Mouse (Mus musculus): ENCODE measurements around the gene Scube1. TPM values are rescaled to one million over a fixed set of nuclear protein-coding genes. Genes with fewer than 3 reads are reported as not detected.
A peak's percentile ranks its signal among the peaks of the same experiment; 100 is the strongest.

Scube1 gene
- polyA plus RNA-seq, 1 experiment from 2014 or later: 14.5 TPM

GRCm38 (mm10) chr15:83594513-83595363 lies 130.1 kb downstream of the Scube1 start, which contains the start of gene Ttll12:
Gene Ttll12 (minus strand): TSS chr15:83595157.
- no peaks in the 10 kb centered on the region for H3K27me3 ChIP-seq
- under 1% methylated on average over 68 of the region's 68 CpGs for WGBS
- peak within 1 kb of the TSS; percentile 86 for H3K4me3 ChIP-seq (replicated peaks)
- peak within 1 kb of the TSS; percentile 77 for H3K27ac ChIP-seq (replicated peaks)
- peaks cover 16% of the 10 kb centered on the region for H3K4me1 ChIP-seq
- no peaks in the 10 kb centered on the region for H3K9me3 ChIP-seq (replicated peaks)
- peak; percentile 88 for ATAC-seq (ENCODE audit: insufficient number of reproducible peaks, low FRiP score, low TSS enrichment, low read depth)
- H3K9ac ChIP-seq: peak within 1 kb of the TSS; percentile 85
- 0 out of 2 replicates have a peak, but pooled peaks cover 2% of the 10 kb centered on the region for H3K36me3 ChIP-seq
- H3K4me2 ChIP-seq (replicated peaks): peak within 1 kb of the TSS; percentile 60

- ATAC-seq (ENCODE audit: insufficient number of reproducible peaks, low FRiP score, low TSS enrichment, low read depth): peak; percentile 39
- H3K4me2 ChIP-seq (replicated peaks): peak overlapping the region; percentile 60
- H3K27me3 ChIP-seq: no peaks in the 10 kb centered on the region
- no peak overlapping the region; the same call in 1 of the 2 replicates for H3K27ac ChIP-seq (replicated peaks)
- H3K9ac ChIP-seq: peak overlapping the region; percentile 85
- peaks cover 16% of the 10 kb centered on the region for H3K4me1 ChIP-seq
- no peaks in the 10 kb centered on the region for H3K9me3 ChIP-seq (replicated peaks)
- H3K4me3 ChIP-seq (replicated peaks): peak overlapping the region; percentile 86
- H3K36me3 ChIP-seq: 0 out of 2 replicates have a peak, but pooled peaks cover 2% of the 10 kb centered on the region
- WGBS: 8% methylated on average over 19 of the region's 19 CpGs
Observed at GRCm38 (mm10) chr15:83593702-83594512, 130.9 kb downstream of the Scube1 start.

GRCm38 (mm10) chr15:83593189-83593585 lies 131.6 kb downstream of the Scube1 start:
- Histone ChIP-seq H3K4me3 (replicated peaks) (peak overlapping the region; percentile 86), H3K4me2 (replicated peaks) (peak overlapping the region; percentile 60; the same call in 1 of the 2 replicates), H3K9me3 (replicated peaks) (no peaks in the 10 kb centered on the region), H3K27me3 (no peaks in the 10 kb centered on the region), H3K36me3 (0 out of 2 replicates have a peak, but pooled peaks cover 2% of the 10 kb centered on the region), H3K4me1 (peaks cover 16% of the 10 kb centered on the region), H3K9ac (no peak overlapping the region), H3K27ac (replicated peaks) (no peak overlapping the region)
- no peak for ATAC-seq (ENCODE audit: insufficient number of reproducible peaks, low FRiP score, low TSS enrichment, low read depth)

- no peak for ATAC-seq (ENCODE audit: insufficient number of reproducible peaks, low FRiP score, low TSS enrichment, low read depth)
- Histone ChIP-seq H3K9me3 (replicated peaks) (no peaks in the 10 kb centered on the region), H3K4me2 (replicated peaks) (no peak overlapping the region)
Observed at GRCm38 (mm10) chr15:83592260-83593188, 132.3 kb downstream of the Scube1 start.

GRCm38 (mm10) chr15:83591758-83592157 lies 133.1 kb downstream of the Scube1 start:
- Histone ChIP-seq H3K36me3 (peaks cover 10% of the 10 kb centered on the region), H3K4me3 (replicated peaks) (no peak overlapping the region), H3K9ac (no peak overlapping the region), H3K27ac (replicated peaks) (no peak overlapping the region), H3K9me3 (replicated peaks) (no peaks in the 10 kb centered on the region), H3K27me3 (no peaks in the 10 kb centered on the region), H3K4me1 (peaks cover 16% of the 10 kb centered on the region), H3K4me2 (replicated peaks) (no peak overlapping the region)
- WGBS: 79% methylated on average over 6 of the region's 6 CpGs
- ATAC-seq (ENCODE audit: insufficient number of reproducible peaks, low FRiP score, low TSS enrichment, low read depth): no peak

More at GRCm38 (mm10) chr15:83592260-83593188, 132.3 kb downstream of the Scube1 start:
- H3K27ac ChIP-seq (replicated peaks): no peak overlapping the region
- WGBS: 67% methylated on average over 8 of the region's 8 CpGs
- H3K4me3 ChIP-seq (replicated peaks): no peak overlapping the region
- H3K27me3 ChIP-seq: no peaks in the 10 kb centered on the region
- H3K9ac ChIP-seq: no peak overlapping the region
- H3K36me3 ChIP-seq: peaks cover 3% of the 10 kb centered on the region; the same call in 1 of the 2 replicates
- peaks cover 16% of the 10 kb centered on the region for H3K4me1 ChIP-seq

- ATAC-seq (ENCODE audit: insufficient number of reproducible peaks, low FRiP score, low TSS enrichment, low read depth): no peak
- no peak overlapping the region for H3K9ac ChIP-seq
- no peak overlapping the region for H3K4me2 ChIP-seq (replicated peaks)
- peaks cover 20% of the 10 kb centered on the region for H3K36me3 ChIP-seq
- H3K9me3 ChIP-seq (replicated peaks): no peaks in the 10 kb centered on the region
- no peak overlapping the region for H3K4me3 ChIP-seq (replicated peaks)
- peaks cover 16% of the 10 kb centered on the region for H3K4me1 ChIP-seq
- H3K27me3 ChIP-seq: no peaks in the 10 kb centered on the region
- 92% methylated on average over 4 of the region's 4 CpGs for WGBS
- no peak overlapping the region for H3K27ac ChIP-seq (replicated peaks)
Observed at GRCm38 (mm10) chr15:83590841-83591240, 134.0 kb downstream of the Scube1 start.

- peaks cover 16% of the 10 kb centered on the region; the same call in 1 of the 2 replicates for H3K4me1 ChIP-seq
- no peak for ATAC-seq (ENCODE audit: insufficient number of reproducible peaks, low FRiP score, low TSS enrichment, low read depth)
- no peak overlapping the region for H3K27ac ChIP-seq (replicated peaks)
- WGBS: 63% methylated on average over 6 of the region's 6 CpGs
- H3K27me3 ChIP-seq: no peaks in the 10 kb centered on the region
- no peak overlapping the region for H3K9ac ChIP-seq
- no peak overlapping the region for H3K4me2 ChIP-seq (replicated peaks)
- peaks cover 67% of the 10 kb centered on the region for H3K36me3 ChIP-seq
- H3K4me3 ChIP-seq (replicated peaks): no peak overlapping the region
- H3K9me3 ChIP-seq (replicated peaks): no peaks in the 10 kb centered on the region
Observed at GRCm38 (mm10) chr15:83584741-83585220, 140.0 kb downstream of the Scube1 start.

- Histone ChIP-seq H3K9ac (no peak overlapping the region), H3K9me3 (replicated peaks) (no peaks in the 10 kb centered on the region), H3K27me3 (no peaks in the 10 kb centered on the region), H3K4me3 (replicated peaks) (no peak overlapping the region), H3K4me2 (replicated peaks) (no peak overlapping the region), H3K4me1 (peaks cover 16% of the 10 kb centered on the region; the same call in 1 of the 2 replicates), H3K27ac (replicated peaks) (no peak overlapping the region), H3K36me3 (peaks cover 77% of the 10 kb centered on the region)
- WGBS: 64% methylated on average over 8 of the region's 8 CpGs
- ATAC-seq (ENCODE audit: insufficient number of reproducible peaks, low FRiP score, low TSS enrichment, low read depth): no peak
Observed at GRCm38 (mm10) chr15:83583419-83584156, 141.2 kb downstream of the Scube1 start.

- no peak for ATAC-seq (ENCODE audit: insufficient number of reproducible peaks, low FRiP score, low TSS enrichment, low read depth)
- WGBS: 40% methylated on average over 4 of the region's 4 CpGs
Observed at GRCm38 (mm10) chr15:83582931-83583330, 141.9 kb downstream of the Scube1 start.

GRCm38 (mm10) chr15:83576651-83577050 lies 148.2 kb downstream of the Scube1 start:
- H3K27ac ChIP-seq (replicated peaks): no peak overlapping the region
- H3K36me3 ChIP-seq: peaks cover 76% of the 10 kb centered on the region
- H3K4me1 ChIP-seq: no peaks in the 10 kb centered on the region
- H3K4me3 ChIP-seq (replicated peaks): no peak overlapping the region
- ATAC-seq (ENCODE audit: insufficient number of reproducible peaks, low FRiP score, low TSS enrichment, low read depth): no peak
- no peaks in the 10 kb centered on the region for H3K27me3 ChIP-seq
- no peak overlapping the region for H3K4me2 ChIP-seq (replicated peaks)
- no peaks in the 10 kb centered on the region for H3K9me3 ChIP-seq (replicated peaks)
- WGBS: 89% methylated on average over 9 of the region's 9 CpGs
- no peak overlapping the region for H3K9ac ChIP-seq

More at GRCm38 (mm10) chr15:83582931-83583330, 141.9 kb downstream of the Scube1 start:
- peaks cover 16% of the 10 kb centered on the region; the same call in 1 of the 2 replicates for H3K4me1 ChIP-seq
- no peaks in the 10 kb centered on the region for H3K27me3 ChIP-seq
- no peaks in the 10 kb centered on the region for H3K9me3 ChIP-seq (replicated peaks)
- H3K4me2 ChIP-seq (replicated peaks): no peak overlapping the region
- no peak overlapping the region for H3K9ac ChIP-seq
- no peak overlapping the region for H3K27ac ChIP-seq (replicated peaks)
- no peak overlapping the region for H3K4me3 ChIP-seq (replicated peaks)
- H3K36me3 ChIP-seq: peaks cover 84% of the 10 kb centered on the region

All from embryonic facial prominence, embryonic 15.5 days (tissue).